Mouse (Mus musculus): ENCODE data around the gene Racgap1.

DNA sequence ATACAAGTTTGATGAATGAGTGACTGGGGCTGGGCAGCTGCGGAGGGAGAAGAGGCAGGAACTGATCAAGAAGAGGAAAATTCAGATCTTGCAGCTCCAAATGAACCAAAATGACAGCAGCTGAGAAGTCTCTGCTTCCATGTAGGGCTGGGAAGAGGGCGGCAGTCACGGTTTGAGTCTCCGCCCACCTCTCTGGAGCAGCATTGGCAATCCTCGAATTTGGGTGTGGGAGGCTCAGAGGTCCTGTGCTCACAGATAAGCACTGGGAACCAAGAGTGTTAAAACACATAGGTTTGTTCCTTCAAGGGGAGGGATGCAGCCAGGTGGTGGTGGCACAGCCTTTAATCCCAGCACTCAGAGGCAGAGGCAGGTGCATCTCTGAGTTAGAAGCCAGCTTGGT is 44.9 kb downstream of the Racgap1 start:
- no peak for TF ChIP-seq EP300 (IDR thresholded peaks at IDR 0.05; ENCODE audit: low read depth)
- no peak for TF ChIP-seq CTCF (IDR thresholded peaks at IDR 0.05; ENCODE audit: low read depth)

Data from liver, postnatal 0 days (tissue).